Mouse (Mus musculus) testis, adult 2 months (tissue): ENCODE data around the gene Dock8.

ENCODE experiments used
- CTCF ChIP-seq: fragments of 200-500 bp; IDR thresholded peaks from 2 replicates; pipeline ENCODE4 v1.5.1; 2012; ENCODE audit warnings: low read depth, mild to moderate bottlenecking, inconsistent platforms, low read length, moderate library complexity; ENCODE audit not compliant: control insufficient read depth, insufficient read depth, insufficient replicate concordance
- POLR2A ChIP-seq: fragments of 200-500 bp; IDR thresholded peaks from 2 replicates; pipeline ENCODE4 v1.6.1; 2012; ENCODE audit warnings: low read depth, mild to moderate bottlenecking, inconsistent platforms, low read length, moderate library complexity; ENCODE audit not compliant: control insufficient read depth

GRCm38 (mm10) chr19:25031765-25032164 is 32.4 kb downstream of the Dock8 start:
- no peak for TF ChIP-seq CTCF
- no peak for TF ChIP-seq POLR2A
